Mouse (Mus musculus) monocyte, adult 2 months (primary cell): ENCODE results near the gene Spata5.
"Not testable (repeated sequence)": the region's sequence is repeated elsewhere in the genome, so short reads cannot be mapped to it uniquely, and the experiment has no call there.

Experiments
- DNase-seq, 2 experiments: peaks; one replicate each; pipeline ENCODE4 v3.0.0; 2022; ENCODE audit warnings: low spot score in 2 of 2, low read depth in 1 of 2

The Spata5 gene

GRCm38 (mm10) chr3:37510055-37511032, 90.6 kb downstream of the Spata5 start:
- no peak for DNase-seq

GRCm38 (mm10) chr3:37515485-37515884, 95.8 kb downstream of the Spata5 start:
- no peak for DNase-seq

- DNase-seq: no peak
Observed at GRCm38 (mm10) chr3:37516379-37516778, 96.7 kb downstream of the Spata5 start.

GRCm38 (mm10) chr3:37518611-37519010, 98.9 kb downstream of the Spata5 start:
- DNase-seq: no peak

- DNase-seq: no peak
Observed at GRCm38 (mm10) chr3:37520334-37521023, 100.8 kb downstream of the Spata5 start.

GRCm38 (mm10) chr3:37532079-37532478, 112.4 kb downstream of the Spata5 start:
- no peak for DNase-seq

GRCm38 (mm10) chr3:37540701-37541100, 121.0 kb downstream of the Spata5 start:
- DNase-seq: not testable (repeated sequence)

GRCm38 (mm10) chr3:37546351-37546750, 126.7 kb downstream of the Spata5 start:
- no peak for DNase-seq

GRCm38 (mm10) chr3:37550190-37550589, 130.5 kb downstream of the Spata5 start:
- no peak for DNase-seq

GRCm38 (mm10) chr3:37550594-37550993, 130.9 kb downstream of the Spata5 start:
- no peak for DNase-seq

- no peak for DNase-seq
Observed at GRCm38 (mm10) chr3:37551486-37551885, 131.8 kb downstream of the Spata5 start.

- DNase-seq: no peak
Observed at GRCm38 (mm10) chr3:37552244-37552643, 132.5 kb downstream of the Spata5 start.

- no peak for DNase-seq
Observed at GRCm38 (mm10) chr3:37553371-37554033, 133.8 kb downstream of the Spata5 start.

- no peak for DNase-seq
Observed at GRCm38 (mm10) chr3:37556412-37557113, 136.9 kb downstream of the Spata5 start.

- DNase-seq: no peak
Observed at GRCm38 (mm10) chr3:37557741-37558479, 138.2 kb downstream of the Spata5 start.

- no peak for DNase-seq
Observed at GRCm38 (mm10) chr3:37559339-37559738, 139.6 kb downstream of the Spata5 start.

- no peak for DNase-seq
Observed at GRCm38 (mm10) chr3:37561466-37561865, 141.8 kb downstream of the Spata5 start.

GRCm38 (mm10) chr3:37566097-37566496, 146.4 kb downstream of the Spata5 start:
- no peak for DNase-seq

GRCm38 (mm10) chr3:37567505-37567904, 147.8 kb downstream of the Spata5 start:
- no peak for DNase-seq

- no peak for DNase-seq
Observed at GRCm38 (mm10) chr3:37568780-37569179, 149.1 kb downstream of the Spata5 start.
